Mouse (Mus musculus) limb, embryonic 13.5 days (tissue): ENCODE measurements around the gene Hist1h2bq. TPM values are rescaled to one million over a fixed set of nuclear protein-coding genes. Genes with fewer than 3 reads are reported as not detected.
A peak's percentile ranks its signal among the peaks of the same experiment; 100 is the strongest.
"Not testable (repeated sequence)": the region's sequence is repeated elsewhere in the genome, so short reads cannot be mapped to it uniquely, and the experiment has no call there.

Experiments used
- ATAC-seq: fragments of 200-750 bp; cut with Nextera tagmentation; 2 replicates; pipeline ENCODE4 v1.8.0; 2017; ENCODE audit warnings: low read depth, moderate number of reproducible peaks, moderate TSS enrichment; ENCODE audit not compliant: low FRiP score
- H3K27ac ChIP-seq: fragments of 300-500 bp; sonication (generic); 2 replicates; pipeline ENCODE4 v1.5.1; 2015; ENCODE audit warnings: inconsistent platforms, mild to moderate bottlenecking, moderate library complexity
- H3K27me3 ChIP-seq: fragments of 300-500 bp; sonication (generic); 2 replicates; pipeline ENCODE4 v1.6.1; 2015; ENCODE audit warnings: mild to moderate bottlenecking, inconsistent platforms
- H3K36me3 ChIP-seq: fragments of 300-500 bp; sonication (generic); 2 replicates; pipeline ENCODE4 v1.6.1; 2015; ENCODE audit warnings: inconsistent platforms, mild to moderate bottlenecking, moderate library complexity
- H3K4me1 ChIP-seq: fragments of 300-500 bp; sonication (generic); 2 replicates; pipeline ENCODE4 v1.6.1; 2015; ENCODE audit warnings: inconsistent platforms
- H3K4me2 ChIP-seq: fragments of 300-500 bp; sonication (generic); replicated peaks from 2 replicates; pipeline ENCODE4 v1.6.1; 2015; ENCODE audit warnings: inconsistent platforms, mild to moderate bottlenecking, moderate library complexity
- H3K4me3 ChIP-seq: fragments of 300-500 bp; sonication (generic); 2 replicates; pipeline ENCODE4 v1.5.1; 2015; ENCODE audit warnings: moderate library complexity, mild to moderate bottlenecking, inconsistent platforms
- H3K9ac ChIP-seq: fragments of 300-500 bp; sonication (generic); 2 replicates; pipeline ENCODE4 v1.6.1; 2015; ENCODE audit warnings: mild to moderate bottlenecking, inconsistent platforms
- H3K9me3 ChIP-seq: fragments of 300-500 bp; sonication (generic); 2 replicates; pipeline ENCODE4 v1.6.1; 2016; ENCODE audit warnings: inconsistent platforms
- WGBS: fragments of 180-500 bp; shearing (Covaris S2); methylation state at CpG from one replicate; pipeline ENCODE4 v1.1.7; 2015; 5-methylcytosine and 5-hydroxymethylcytosine counted together
- polyA plus RNA-seq: library from polyadenylated mRNA; unstranded; fragments of >200 nt; fragmentation: Nextera tagmentation; extraction: Ambion mirVana; gene quantifications from 2 replicates; pipeline ENCODE4 v1.2.1, GENCODE M21; 2015

Gene Hist1h2bq
- polyA plus RNA-seq, 1 experiment from 2014 or later, result 33.2 TPM

DNA sequence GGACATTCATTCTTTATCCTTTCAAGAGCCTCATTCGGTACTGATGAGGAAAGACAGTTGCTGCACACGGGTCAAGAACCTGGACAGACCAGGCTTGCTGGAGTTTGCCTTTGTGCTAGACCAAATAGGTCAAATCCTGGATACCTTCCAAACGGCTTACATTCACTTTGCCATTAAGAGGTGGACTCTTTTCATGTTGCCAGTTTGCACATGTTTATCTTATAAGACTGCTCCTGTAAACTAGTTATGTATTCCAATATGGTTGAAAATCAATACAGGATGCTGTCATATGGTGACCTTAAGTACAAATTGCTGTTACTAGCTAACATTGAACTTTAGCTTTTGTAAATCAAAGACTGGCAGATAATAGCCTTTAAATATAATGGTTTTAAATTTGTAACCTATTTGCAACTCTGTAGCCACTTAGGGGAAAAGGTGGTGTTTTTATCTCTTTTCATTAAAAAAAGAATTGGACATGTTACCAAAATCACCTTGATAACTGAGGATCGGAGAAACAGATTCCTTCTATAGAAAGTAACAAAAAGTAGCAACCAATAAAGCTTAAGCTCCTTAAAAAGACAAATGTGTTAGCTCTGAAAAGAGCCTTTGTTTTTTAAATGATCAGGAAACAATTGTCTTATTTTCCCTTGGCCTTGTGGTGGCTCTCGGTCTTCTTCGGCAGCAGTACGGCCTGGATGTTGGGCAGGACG, 23.7 kb downstream of the Hist1h2bq start:
- H3K9me3 ChIP-seq, result no peaks in the 10 kb centered on the region
- 9% methylated on average over 8 of the region's 8 CpGs for WGBS
- no peak for ATAC-seq
- H3K27me3 ChIP-seq, result no peaks in the 10 kb centered on the region
- peak overlapping the region; percentile 85 for H3K27ac ChIP-seq
- peak overlapping the region; percentile 43 for H3K4me3 ChIP-seq
- H3K36me3 ChIP-seq, result no peaks in the 10 kb centered on the region
- peaks cover 40% of the 10 kb centered on the region for H3K4me1 ChIP-seq
- H3K9ac ChIP-seq, result peak overlapping the region; percentile 67
- peak overlapping the region; percentile 65 for H3K4me2 ChIP-seq

GRCm38 (mm10) chr13:21784311-21784710, 25.7 kb downstream of the Hist1h2bq start:
- 30% methylated on average over 6 of the region's 6 CpGs for WGBS
- Histone ChIP-seq H3K27ac (peak overlapping the region; percentile 87), H3K9me3 (no peaks in the 10 kb centered on the region), H3K4me2 (peak overlapping the region; percentile 80), H3K9ac (peak overlapping the region; percentile 77), H3K4me3 (peak overlapping the region; percentile 49), H3K4me1 (peaks cover 37% of the 10 kb centered on the region), H3K27me3 (no peaks in the 10 kb centered on the region), H3K36me3 (no peaks in the 10 kb centered on the region)
- ATAC-seq, result no peak

GRCm38 (mm10) chr13:21783734-21784161, 26.2 kb downstream of the Hist1h2bq start:
- Histone ChIP-seq H3K4me1 (peaks cover 37% of the 10 kb centered on the region), H3K27ac (peak overlapping the region; percentile 87), H3K9ac (peak overlapping the region; percentile 77), H3K27me3 (no peaks in the 10 kb centered on the region), H3K4me3 (peak overlapping the region; percentile 49), H3K4me2 (peak overlapping the region; percentile 80), H3K9me3 (no peaks in the 10 kb centered on the region), H3K36me3 (no peaks in the 10 kb centered on the region)
- no peak for ATAC-seq
- WGBS, result 2% methylated on average over 9 of the region's 9 CpGs

DNA sequence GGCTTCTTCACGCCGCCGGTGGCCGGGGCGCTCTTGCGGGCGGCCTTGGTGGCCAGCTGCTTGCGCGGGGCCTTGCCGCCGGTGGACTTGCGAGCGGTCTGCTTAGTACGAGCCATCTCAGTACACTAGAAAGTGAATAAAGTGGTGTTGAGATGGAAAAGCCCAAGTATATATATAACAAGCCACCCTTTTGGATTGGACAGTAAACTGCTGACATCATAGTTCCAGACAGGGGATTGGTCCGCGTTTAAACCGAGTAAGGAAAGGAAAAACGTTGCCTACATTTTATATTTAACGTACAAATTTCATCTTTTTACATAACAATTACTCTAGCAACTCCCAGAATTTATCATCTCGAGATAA, 26.8 kb downstream of the Hist1h2bq start, which contains the start of gene Hist1h3i:
TSS of gene Hist1h3i (minus strand) at position 116 of the 363 bp plus-strand sequence.
- Histone ChIP-seq H3K4me3 (peak within 1 kb of the TSS; percentile 49), H3K27me3 (no peaks in the 10 kb centered on the region), H3K9me3 (no peaks in the 10 kb centered on the region), H3K4me2 (peak within 1 kb of the TSS; percentile 80), H3K9ac (peak within 1 kb of the TSS; percentile 77), H3K4me1 (peaks cover 34% of the 10 kb centered on the region), H3K27ac (peak within 1 kb of the TSS; percentile 87), H3K36me3 (no peaks in the 10 kb centered on the region)
- WGBS, result 0% methylated on average over 13 of the region's 20 CpGs
- peak; percentile 78 for ATAC-seq

DNA sequence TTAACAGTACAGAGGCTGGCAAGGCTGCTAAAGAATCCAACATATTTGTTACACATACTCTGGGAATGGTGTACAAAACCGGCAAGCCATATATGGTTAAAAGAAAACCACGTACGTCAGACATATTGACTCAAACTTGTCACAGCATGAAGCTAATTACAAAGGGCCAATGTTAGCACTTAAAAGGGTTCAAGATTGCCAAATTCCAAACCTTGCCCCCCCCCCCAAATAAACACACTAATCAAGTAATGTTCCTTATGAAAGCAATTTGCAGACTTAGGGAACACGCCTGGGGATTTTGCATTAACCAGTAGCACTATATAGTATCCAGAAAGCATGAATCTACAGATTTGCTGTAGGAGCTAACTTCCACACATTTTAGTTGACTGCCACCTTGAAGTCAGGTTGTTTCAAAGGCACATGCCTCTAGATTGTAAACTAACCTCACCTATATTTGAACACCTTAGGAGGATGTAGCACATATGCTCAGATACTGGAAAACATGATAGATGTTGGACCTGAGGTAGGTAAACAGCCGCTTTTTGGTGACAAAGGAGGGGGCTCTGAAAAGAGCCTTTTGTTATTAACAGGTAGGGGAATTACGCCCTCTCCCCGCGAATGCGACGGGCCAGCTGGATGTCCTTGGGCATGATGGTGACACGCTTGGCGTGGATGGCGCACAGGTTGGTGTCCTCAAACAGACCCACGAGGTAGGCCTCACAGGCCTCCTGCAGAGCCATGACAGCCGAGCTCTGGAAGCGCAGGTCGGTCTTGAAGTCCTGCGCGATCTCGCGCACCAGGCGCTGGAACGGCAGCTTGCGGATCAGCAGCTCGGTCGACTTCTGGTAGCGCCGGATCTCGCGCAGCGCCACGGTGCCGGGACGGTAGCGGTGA, 27.4 kb downstream of the Hist1h2bq start:
- WGBS, result under 1% methylated on average over 19 of the region's 35 CpGs
- H3K9ac ChIP-seq, result peak overlapping the region; percentile 77
- not testable (repeated sequence) for H3K27me3 ChIP-seq, H3K36me3 ChIP-seq, H3K9me3 ChIP-seq, ATAC-seq
- peaks cover 33% of the 10 kb centered on the region for H3K4me1 ChIP-seq
- H3K4me2 ChIP-seq, result peak overlapping the region; percentile 80
- H3K4me3 ChIP-seq, result peak overlapping the region; percentile 49
- peak overlapping the region; percentile 87 for H3K27ac ChIP-seq

- Histone ChIP-seq H3K27ac (no peak overlapping the region; the same call in 1 of the 2 replicates), H3K4me1 (peaks cover 33% of the 10 kb centered on the region), H3K9ac (no peak overlapping the region), H3K9me3 (no peaks in the 10 kb centered on the region), H3K4me2 (no peak overlapping the region), H3K4me3 (no peak overlapping the region), H3K36me3 (no peaks in the 10 kb centered on the region), H3K27me3 (no peaks in the 10 kb centered on the region)
- 93% methylated on average over 1 of the region's 1 CpGs for WGBS
- no peak for ATAC-seq
Observed at GRCm38 (mm10) chr13:21781639-21782038, 28.4 kb downstream of the Hist1h2bq start.

GRCm38 (mm10) chr13:21781021-21781555, 28.9 kb downstream of the Hist1h2bq start:
- H3K27ac ChIP-seq, result peak overlapping the region; percentile 97
- H3K9ac ChIP-seq, result peak overlapping the region; percentile 85; the same call in 1 of the 2 replicates
- H3K4me1 ChIP-seq, result peaks cover 32% of the 10 kb centered on the region
- H3K4me3 ChIP-seq, result peak overlapping the region; percentile 59
- no peaks in the 10 kb centered on the region for H3K9me3 ChIP-seq
- no peaks in the 10 kb centered on the region for H3K36me3 ChIP-seq
- no peak for ATAC-seq
- no peaks in the 10 kb centered on the region for H3K27me3 ChIP-seq
- WGBS, result 42% methylated on average over 6 of the region's 6 CpGs
- peak overlapping the region; percentile 90 for H3K4me2 ChIP-seq

DNA sequence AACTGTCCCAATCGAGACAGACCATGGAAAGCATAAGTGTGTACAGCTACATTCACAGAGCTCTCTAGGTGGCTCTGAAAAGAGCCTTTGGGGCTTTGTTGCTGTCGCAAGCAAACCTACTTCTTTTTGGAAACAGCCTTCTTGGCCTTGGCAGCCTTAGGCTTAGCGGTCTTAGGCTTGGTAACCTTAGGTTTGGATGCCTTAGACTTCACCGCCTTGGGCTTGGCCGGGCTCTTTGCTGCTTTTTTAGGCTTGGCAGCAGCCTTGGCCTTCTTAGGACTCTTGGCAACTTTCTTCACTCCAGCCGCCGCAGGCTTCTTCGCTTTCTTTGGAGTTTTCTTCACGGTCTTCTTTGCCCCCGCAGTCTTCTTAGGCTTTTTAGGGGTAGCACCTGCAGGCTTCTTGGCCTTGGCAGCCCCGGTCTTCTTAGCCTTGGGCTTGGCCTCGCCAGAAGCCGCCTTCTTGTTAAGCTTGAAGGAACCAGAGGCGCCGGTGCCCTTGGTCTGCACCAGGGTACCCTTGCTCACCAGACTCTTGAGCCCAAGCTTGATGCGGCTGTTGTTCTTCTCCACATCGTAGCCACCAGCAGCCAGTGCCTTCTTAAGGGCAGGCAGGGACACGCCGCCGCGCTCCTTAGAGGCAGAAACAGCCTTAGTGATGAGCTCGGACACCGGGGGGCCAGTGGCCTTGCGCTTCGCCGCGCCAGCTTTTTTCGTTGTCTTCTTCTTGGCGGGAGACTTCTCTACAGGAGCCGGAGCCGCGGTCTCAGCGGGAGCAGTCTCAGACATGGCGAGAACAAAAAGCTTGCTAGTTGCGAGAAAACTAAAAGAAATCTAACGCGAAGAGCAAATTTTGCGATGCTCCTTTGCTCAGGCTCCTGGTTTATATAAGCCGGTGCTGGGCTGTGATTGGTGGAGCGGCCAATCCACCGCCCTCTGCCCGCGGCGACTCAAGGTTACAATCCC, 29.9 kb downstream of the Hist1h2bq start, which contains the start of gene Hist1h1b:
TSS of gene Hist1h1b (minus strand) at position 859 of the 965 bp plus-strand sequence.
- peak within 1 kb of the TSS; percentile 97 for H3K27ac ChIP-seq
- under 1% methylated on average over 44 of the region's 44 CpGs for WGBS
- H3K4me3 ChIP-seq, result peak within 1 kb of the TSS; percentile 59
- H3K27me3 ChIP-seq, result no peaks in the 10 kb centered on the region
- H3K9ac ChIP-seq, result peak within 1 kb of the TSS; percentile 85
- H3K4me2 ChIP-seq, result peak within 1 kb of the TSS; percentile 90
- no peaks in the 10 kb centered on the region for H3K36me3 ChIP-seq
- H3K4me1 ChIP-seq, result peaks cover 25% of the 10 kb centered on the region
- no peaks in the 10 kb centered on the region for H3K9me3 ChIP-seq
- ATAC-seq, result peak; percentile 30

DNA sequence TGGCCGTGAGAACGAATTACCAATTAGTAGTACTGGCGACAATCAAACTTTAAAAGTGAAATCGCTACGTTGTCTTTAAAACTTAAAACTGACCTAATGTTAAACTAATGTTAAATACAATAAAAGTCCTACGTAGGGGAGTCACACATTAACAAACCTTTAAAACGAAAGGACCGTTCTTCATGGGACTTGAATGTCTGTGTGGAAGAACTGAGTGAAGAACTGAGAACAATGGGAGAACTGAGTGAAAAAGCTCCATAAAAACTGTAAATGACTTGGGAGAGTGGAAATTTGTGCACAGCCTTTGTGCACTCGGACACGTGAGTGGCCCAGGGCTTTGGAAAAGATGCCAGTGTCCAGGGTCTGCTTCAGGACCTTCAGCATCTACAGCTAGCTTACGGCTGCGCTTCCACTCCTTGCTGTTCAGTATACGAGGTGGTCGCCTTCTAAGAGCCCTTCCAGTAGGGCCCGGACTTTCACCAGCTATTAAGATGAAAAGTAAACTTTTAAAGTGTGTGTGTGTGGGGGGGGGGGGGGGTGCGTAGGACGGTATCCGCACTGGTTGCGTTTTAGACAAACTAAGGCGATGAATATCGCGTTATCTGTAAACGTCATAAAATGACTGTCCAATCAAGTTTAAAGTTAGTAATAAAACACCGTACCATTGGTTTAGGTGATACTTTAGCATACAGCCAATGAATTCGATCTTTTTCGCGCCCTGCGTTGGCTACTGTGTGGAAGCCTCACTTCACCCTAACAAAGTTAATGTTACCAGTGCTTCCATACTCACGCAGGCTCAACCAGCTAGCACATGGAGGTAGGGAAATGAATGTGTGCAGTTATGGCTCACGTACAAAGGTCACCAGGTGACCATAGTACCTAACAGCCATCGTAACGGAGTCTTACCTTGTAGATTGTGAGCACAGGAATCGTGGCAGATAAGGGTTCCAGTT, 30.9 kb downstream of the Hist1h2bq start:
- H3K9me3 ChIP-seq, result no peaks in the 10 kb centered on the region
- peaks cover 20% of the 10 kb centered on the region for H3K4me1 ChIP-seq
- peak overlapping the region; percentile 90 for H3K4me2 ChIP-seq
- H3K27ac ChIP-seq, result peak overlapping the region; percentile 97
- ATAC-seq, result peak; percentile 88
- peak overlapping the region; percentile 85 for H3K9ac ChIP-seq
- no peaks in the 10 kb centered on the region for H3K36me3 ChIP-seq
- WGBS, result 4% methylated on average over 33 of the region's 33 CpGs
- H3K4me3 ChIP-seq, result peak overlapping the region; percentile 59
- H3K27me3 ChIP-seq, result no peaks in the 10 kb centered on the region
